Mouse (Mus musculus) spleen, adult 2 months (tissue): ENCODE results near the gene Tmem44.

Experiments used
- CTCF ChIP-seq: fragments of 200-500 bp; IDR thresholded peaks from 2 replicates; pipeline ENCODE4 v1.5.1; 2011; ENCODE audit warnings: mild to moderate bottlenecking, inconsistent platforms; ENCODE audit not compliant: insufficient read depth, insufficient read length, insufficient replicate concordance; ENCODE audit errors: extremely low read depth
- POLR2A ChIP-seq: fragments of 200-500 bp; IDR thresholded peaks from 2 replicates; pipeline ENCODE4 v1.6.1; 2011; ENCODE audit warnings: low read depth, low read length, inconsistent platforms

- TF ChIP-seq CTCF (no peak), POLR2A (no peak)
These were observed 41.9 kb downstream of the Tmem44 start for GRCm38 (mm10) chr16:30508738-30509137.
